Mouse (Mus musculus): Measurements from ENCODE around the gene Stk4. TPM values are rescaled to one million over a fixed set of nuclear protein-coding genes. Genes with fewer than 3 reads are reported as not detected.

Gene Stk4
- polyA plus RNA-seq, 1 experiment from 2014 or later, result 39.9 TPM

DNA sequence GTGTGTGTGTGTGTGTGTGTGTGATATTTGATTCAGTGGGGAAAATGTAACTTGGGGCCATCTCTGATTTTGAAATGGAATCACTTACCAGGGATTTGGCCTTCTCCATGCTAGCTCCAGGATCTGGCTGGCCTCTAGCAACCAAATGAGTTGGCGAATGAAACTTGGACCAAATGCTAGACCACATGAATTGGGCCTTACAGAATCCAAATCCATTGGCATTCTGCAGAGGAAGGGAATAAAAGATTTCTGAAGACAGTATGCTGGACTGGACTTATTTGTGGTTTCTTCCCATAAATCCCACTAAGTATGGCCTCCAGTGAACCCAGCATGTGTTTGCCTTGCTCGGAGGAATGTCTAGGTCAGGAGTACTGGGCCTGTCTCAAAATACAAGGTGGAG lies 88.7 kb downstream of the Stk4 start:
- no peak overlapping the region for H3K27ac ChIP-seq (ENCODE audit: low read depth, low read length)
- ATAC-seq (replicated peaks; ENCODE audit: low FRiP score) (no peak), DNase-seq (ENCODE audit: low spot score) (no peak)
- no peaks in the 10 kb centered on the region for H3K9me3 ChIP-seq (ENCODE audit: control insufficient read depth, low read length)
- WGBS, result 98% methylated on average over 2 of the region's 2 CpGs
- H3K36me3 ChIP-seq (ENCODE audit: control insufficient read depth, insufficient read depth, low read length), result no peaks in the 10 kb centered on the region; the same call in 1 of the 2 replicates
- no peaks in the 10 kb centered on the region for H3K27me3 ChIP-seq (ENCODE audit: control insufficient read depth, insufficient read depth, low read length)
- H3K9ac ChIP-seq (ENCODE audit: low read length), result no peak overlapping the region
- H3K4me2 ChIP-seq (ENCODE audit: low read depth, low read length, severe bottlenecking), result no peak overlapping the region
- no peak overlapping the region for H3K4me3 ChIP-seq (ENCODE audit: low read depth, low read length)
- no peaks in the 10 kb centered on the region for H3K4me1 ChIP-seq (replicated peaks; ENCODE audit: control insufficient read depth, insufficient read depth, low read length)

- peaks cover 9% of the 10 kb centered on the region; the same call in 1 of the 2 replicates for H3K27me3 ChIP-seq (ENCODE audit: control insufficient read depth, insufficient read depth, low read length)
- ATAC-seq (replicated peaks; ENCODE audit: low FRiP score), result no peak
- H3K9ac ChIP-seq (ENCODE audit: low read length), result no peak overlapping the region
- H3K36me3 ChIP-seq (ENCODE audit: control insufficient read depth, insufficient read depth, low read length), result no peaks in the 10 kb centered on the region
- H3K4me2 ChIP-seq (ENCODE audit: low read depth, low read length, severe bottlenecking), result no peak overlapping the region
- H3K27ac ChIP-seq (ENCODE audit: low read depth, low read length), result no peak overlapping the region
- H3K9me3 ChIP-seq (ENCODE audit: control insufficient read depth, low read length), result no peaks in the 10 kb centered on the region
- no peaks in the 10 kb centered on the region for H3K4me1 ChIP-seq (replicated peaks; ENCODE audit: control insufficient read depth, insufficient read depth, low read length)
- no peak for DNase-seq (ENCODE audit: low spot score)
- H3K4me3 ChIP-seq (ENCODE audit: low read depth, low read length), result no peak overlapping the region
- 89% methylated on average over 11 of the region's 11 CpGs for WGBS
These were observed 91.5 kb downstream of the Stk4 start for GRCm38 (mm10) chr2:164161515-164162055.

DNA sequence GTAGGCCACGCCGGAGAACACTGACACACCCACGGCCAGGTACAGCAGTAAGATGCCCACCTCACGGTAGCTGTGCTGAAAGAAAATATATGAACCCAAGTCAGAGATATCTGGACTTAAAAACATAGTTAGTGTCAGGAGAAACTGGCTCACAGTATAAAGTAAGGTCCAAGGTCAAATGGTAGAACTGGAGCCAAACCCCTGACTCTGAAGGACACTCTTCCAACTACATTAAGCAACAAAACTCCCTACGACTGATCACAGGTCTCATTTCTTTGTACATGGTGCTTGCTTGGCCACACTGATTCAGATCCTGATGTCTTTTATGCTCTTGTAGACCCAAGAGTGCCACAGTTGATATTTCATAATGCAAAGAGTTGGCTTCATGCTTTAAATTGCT lies 94.8 kb downstream of the Stk4 start:
- H3K27ac ChIP-seq (ENCODE audit: low read depth, low read length), result no peak overlapping the region
- no peaks in the 10 kb centered on the region for H3K9me3 ChIP-seq (ENCODE audit: control insufficient read depth, low read length)
- peaks cover 42% of the 10 kb centered on the region for H3K27me3 ChIP-seq (ENCODE audit: control insufficient read depth, insufficient read depth, low read length)
- H3K36me3 ChIP-seq (ENCODE audit: control insufficient read depth, insufficient read depth, low read length), result no peaks in the 10 kb centered on the region
- no peak overlapping the region for H3K4me2 ChIP-seq (ENCODE audit: low read depth, low read length, severe bottlenecking)
- H3K4me3 ChIP-seq (ENCODE audit: low read depth, low read length), result no peak overlapping the region
- H3K9ac ChIP-seq (ENCODE audit: low read length), result no peak overlapping the region
- no peak for DNase-seq (ENCODE audit: low spot score)
- 92% methylated on average over 5 of the region's 5 CpGs for WGBS
- ATAC-seq (replicated peaks; ENCODE audit: low FRiP score), result no peak
- 0 out of 2 replicates have a peak, but pooled peaks cover 4% of the 10 kb centered on the region for H3K4me1 ChIP-seq (replicated peaks; ENCODE audit: control insufficient read depth, insufficient read depth, low read length)

- peaks cover 63% of the 10 kb centered on the region for H3K27me3 ChIP-seq (ENCODE audit: control insufficient read depth, insufficient read depth, low read length)
- WGBS, result 11% methylated on average over 90 of the region's 90 CpGs
- no peak overlapping the region for H3K9ac ChIP-seq (ENCODE audit: low read length)
- H3K36me3 ChIP-seq (ENCODE audit: control insufficient read depth, insufficient read depth, low read length), result no peaks in the 10 kb centered on the region
- H3K4me1 ChIP-seq (replicated peaks; ENCODE audit: control insufficient read depth, insufficient read depth, low read length), result peaks cover 4% of the 10 kb centered on the region; the same call in 1 of the 2 replicates
- no peak overlapping the region for H3K27ac ChIP-seq (ENCODE audit: low read depth, low read length)
- H3K4me2 ChIP-seq (ENCODE audit: low read depth, low read length, severe bottlenecking), result peak overlapping the region; percentile 46
- ATAC-seq (replicated peaks; ENCODE audit: low FRiP score), result 0 out of 2 replicates have a peak, but pooled peaks have one; percentile 21
- peak overlapping the region; percentile 23 for H3K4me3 ChIP-seq (ENCODE audit: low read depth, low read length)
- H3K9me3 ChIP-seq (ENCODE audit: control insufficient read depth, low read length), result no peaks in the 10 kb centered on the region
- DNase-seq (ENCODE audit: low spot score), result no peak
These were observed 97.8 kb downstream of the Stk4 start for GRCm38 (mm10) chr2:164167752-164168570.

- 16% methylated on average over 38 of the region's 42 CpGs for WGBS
These were observed 98.4 kb downstream of the Stk4 start for GRCm38 (mm10) chr2:164168571-164168946.

DNA sequence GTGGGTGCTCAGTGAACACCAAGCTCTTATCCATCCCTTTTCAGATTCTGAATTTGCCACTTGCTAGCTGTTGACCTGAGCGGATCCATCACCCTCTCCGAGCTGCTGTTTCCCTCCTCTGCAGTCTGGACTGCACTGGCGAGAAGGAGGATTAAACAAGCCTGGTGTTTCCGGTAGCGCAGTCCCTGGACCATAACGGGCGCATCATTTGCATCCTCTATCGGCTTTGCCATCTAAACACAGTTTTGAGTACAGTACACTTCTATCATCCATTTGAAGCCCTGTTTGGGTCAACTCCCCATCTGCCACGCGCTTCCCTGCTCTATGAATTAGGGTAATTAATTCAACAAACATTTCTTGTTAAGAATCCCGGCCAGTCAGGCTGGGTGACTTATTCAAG lies 100.2 kb downstream of the Stk4 start:
- no peak overlapping the region for H3K27ac ChIP-seq (ENCODE audit: low read depth, low read length)
- 4% methylated on average over 11 of the region's 11 CpGs for WGBS
- H3K9me3 ChIP-seq (ENCODE audit: control insufficient read depth, low read length), result no peaks in the 10 kb centered on the region
- DNase-seq (ENCODE audit: low spot score) (no peak), ATAC-seq (replicated peaks; ENCODE audit: low FRiP score) (no peak)
- no peaks in the 10 kb centered on the region for H3K36me3 ChIP-seq (ENCODE audit: control insufficient read depth, insufficient read depth, low read length)
- H3K4me2 ChIP-seq (ENCODE audit: low read depth, low read length, severe bottlenecking), result peak overlapping the region; percentile 51; the same call in 1 of the 2 replicates
- H3K4me1 ChIP-seq (replicated peaks; ENCODE audit: control insufficient read depth, insufficient read depth, low read length), result peaks cover 4% of the 10 kb centered on the region; the same call in 1 of the 2 replicates
- peaks cover 63% of the 10 kb centered on the region for H3K27me3 ChIP-seq (ENCODE audit: control insufficient read depth, insufficient read depth, low read length)
- H3K4me3 ChIP-seq (ENCODE audit: low read depth, low read length), result no peak overlapping the region
- no peak overlapping the region for H3K9ac ChIP-seq (ENCODE audit: low read length)

More at GRCm38 (mm10) chr2:164168571-164168946, 98.4 kb downstream of the Stk4 start:
- Histone ChIP-seq H3K4me2 (ENCODE audit: low read depth, low read length, severe bottlenecking) (peak overlapping the region; percentile 46), H3K9me3 (ENCODE audit: control insufficient read depth, low read length) (no peaks in the 10 kb centered on the region), H3K4me3 (ENCODE audit: low read depth, low read length) (peak overlapping the region; percentile 23), H3K4me1 (replicated peaks; ENCODE audit: control insufficient read depth, insufficient read depth, low read length) (peaks cover 4% of the 10 kb centered on the region; the same call in 1 of the 2 replicates), H3K27me3 (ENCODE audit: control insufficient read depth, insufficient read depth, low read length) (peaks cover 63% of the 10 kb centered on the region), H3K36me3 (ENCODE audit: control insufficient read depth, insufficient read depth, low read length) (no peaks in the 10 kb centered on the region), H3K9ac (ENCODE audit: low read length) (no peak overlapping the region), H3K27ac (ENCODE audit: low read depth, low read length) (no peak overlapping the region)
- DNase-seq (ENCODE audit: low spot score) (no peak), ATAC-seq (replicated peaks; ENCODE audit: low FRiP score) (0 out of 2 replicates have a peak, but pooled peaks have one; percentile 53)

GRCm38 (mm10) chr2:164170902-164171301 lies 100.8 kb downstream of the Stk4 start, which contains the start of gene Kcns1:
Kcns1 (minus strand) TSS chr2:164171113.
- Histone ChIP-seq H3K4me1 (replicated peaks; ENCODE audit: control insufficient read depth, insufficient read depth, low read length) (peaks cover 4% of the 10 kb centered on the region; the same call in 1 of the 2 replicates), H3K9me3 (ENCODE audit: control insufficient read depth, low read length) (no peaks in the 10 kb centered on the region), H3K9ac (ENCODE audit: low read length) (no peak within 1 kb of the TSS), H3K27ac (ENCODE audit: low read depth, low read length) (no peak within 1 kb of the TSS), H3K36me3 (ENCODE audit: control insufficient read depth, insufficient read depth, low read length) (no peaks in the 10 kb centered on the region), H3K27me3 (ENCODE audit: control insufficient read depth, insufficient read depth, low read length) (peaks cover 61% of the 10 kb centered on the region), H3K4me2 (ENCODE audit: low read depth, low read length, severe bottlenecking) (peak within 1 kb of the TSS; percentile 51), H3K4me3 (ENCODE audit: low read depth, low read length) (peak within 1 kb of the TSS; percentile 21)
- under 1% methylated on average over 29 of the region's 29 CpGs for WGBS
- no peak for ATAC-seq (replicated peaks; ENCODE audit: low FRiP score)
- no peak for DNase-seq (ENCODE audit: low spot score)

DNA sequence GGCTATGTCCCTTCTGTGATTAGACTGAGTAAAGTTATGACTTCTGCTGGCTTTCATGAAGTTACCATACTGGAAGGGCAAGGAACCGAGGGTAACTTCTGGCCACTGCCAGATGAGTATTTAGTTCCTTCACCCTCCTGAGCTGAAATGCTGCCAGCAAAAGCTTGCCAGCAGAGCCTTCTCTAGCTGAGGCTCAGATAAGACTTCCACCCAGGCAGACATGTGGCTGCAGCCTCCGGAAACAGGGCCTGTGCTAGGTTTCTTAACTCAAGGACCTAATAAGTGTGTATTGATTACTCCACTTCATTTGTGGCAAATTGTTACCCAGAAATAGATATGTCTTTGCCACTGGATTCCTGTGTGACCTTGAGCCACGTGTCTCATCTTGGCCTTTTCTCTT lies 103.3 kb downstream of the Stk4 start:
- Histone ChIP-seq H3K4me1 (replicated peaks; ENCODE audit: control insufficient read depth, insufficient read depth, low read length) (peaks cover under 1% of the 10 kb centered on the region; the same call in 1 of the 2 replicates), H3K4me3 (ENCODE audit: low read depth, low read length) (no peak overlapping the region), H3K9ac (ENCODE audit: low read length) (no peak overlapping the region), H3K27ac (ENCODE audit: low read depth, low read length) (no peak overlapping the region), H3K9me3 (ENCODE audit: control insufficient read depth, low read length) (no peaks in the 10 kb centered on the region), H3K4me2 (ENCODE audit: low read depth, low read length, severe bottlenecking) (no peak overlapping the region), H3K27me3 (ENCODE audit: control insufficient read depth, insufficient read depth, low read length) (peaks cover 36% of the 10 kb centered on the region), H3K36me3 (ENCODE audit: control insufficient read depth, insufficient read depth, low read length) (no peaks in the 10 kb centered on the region)
- no peak for DNase-seq (ENCODE audit: low spot score)
- no peak for ATAC-seq (replicated peaks; ENCODE audit: low FRiP score)
- 77% methylated on average over 3 of the region's 3 CpGs for WGBS
